Mouse (Mus musculus) heart, embryonic 10.5 days (tissue): ENCODE results near the gene Wdfy1. TPM values are rescaled to one million over a fixed set of nuclear protein-coding genes. Genes with fewer than 3 reads are reported as not detected.

ENCODE experiments used
- DNase-seq: peaks from one replicate; pipeline ENCODE4 v3.0.0-alpha.2; 2017; ENCODE audit warnings: low spot score
- H3K27ac ChIP-seq: fragments of 300-500 bp; sonication (generic); 2 replicates; pipeline ENCODE4 v1.5.1; 2016; ENCODE audit warnings: mild to moderate bottlenecking
- H3K27me3 ChIP-seq: fragments of 300-500 bp; sonication (generic); 2 replicates; pipeline ENCODE4 v1.6.1; 2016; ENCODE audit warnings: mild to moderate bottlenecking; ENCODE audit not compliant: poor library complexity, insufficient read depth, severe bottlenecking
- H3K36me3 ChIP-seq: fragments of 300-500 bp; sonication (generic); 2 replicates; pipeline ENCODE4 v1.6.1; 2016; ENCODE audit warnings: mild to moderate bottlenecking, moderate library complexity
- H3K4me1 ChIP-seq: fragments of 300-500 bp; sonication (generic); 2 replicates; pipeline ENCODE4 v1.6.1; 2016; ENCODE audit warnings: mild to moderate bottlenecking
- H3K4me3 ChIP-seq: fragments of 300-500 bp; sonication (generic); 2 replicates; pipeline ENCODE4 v1.5.1; 2016; ENCODE audit warnings: mild to moderate bottlenecking, moderate library complexity
- H3K9me3 ChIP-seq: fragments of 300-500 bp; sonication (generic); 2 replicates; pipeline ENCODE4 v1.6.1; 2016; ENCODE audit warnings: mild to moderate bottlenecking, moderate library complexity
- WGBS: fragments of 180-500 bp; shearing (Covaris S2); methylation state at CpG from one replicate; pipeline ENCODE4 v1.1.7; 2016; 5-methylcytosine and 5-hydroxymethylcytosine counted together
- polyA plus RNA-seq: library from polyadenylated mRNA; unstranded; fragments of >200 nt; fragmentation: Nextera tagmentation; extraction: Ambion mirVana; gene quantifications from 2 replicates; pipeline ENCODE4 v1.2.1, GENCODE M21; 2016

The Wdfy1 gene
- polyA plus RNA-seq, 1 experiment from 2014 or later = 25.1 TPM

DNA sequence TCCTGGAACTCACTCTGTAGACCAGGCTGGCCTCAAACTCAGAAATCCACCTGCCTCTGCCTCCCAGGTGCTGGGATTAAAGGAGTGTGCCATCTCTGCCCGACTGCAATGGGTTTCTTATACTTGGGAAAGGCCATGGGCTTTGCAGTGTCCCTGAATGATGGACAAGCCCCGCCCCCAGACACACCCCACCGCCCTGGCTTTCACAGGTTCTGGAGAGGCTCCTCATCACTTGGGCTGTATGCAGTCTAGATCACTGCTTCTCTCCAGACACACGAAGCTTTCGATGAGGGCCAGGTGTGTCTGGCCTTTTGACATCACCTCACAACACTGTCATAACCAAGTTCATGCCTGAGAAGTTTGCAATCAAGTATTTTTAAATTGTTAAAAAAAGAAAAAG lies 79.0 kb downstream of the Wdfy1 start:
- H3K4me3 ChIP-seq = no peak overlapping the region
- peak; percentile 54 for DNase-seq
- H3K27ac ChIP-seq = no peak overlapping the region
- no peaks in the 10 kb centered on the region for H3K27me3 ChIP-seq
- H3K9me3 ChIP-seq = no peaks in the 10 kb centered on the region
- no peaks in the 10 kb centered on the region for H3K36me3 ChIP-seq
- H3K4me1 ChIP-seq = no peaks in the 10 kb centered on the region
- WGBS = 57% methylated on average over 5 of the region's 5 CpGs

DNA sequence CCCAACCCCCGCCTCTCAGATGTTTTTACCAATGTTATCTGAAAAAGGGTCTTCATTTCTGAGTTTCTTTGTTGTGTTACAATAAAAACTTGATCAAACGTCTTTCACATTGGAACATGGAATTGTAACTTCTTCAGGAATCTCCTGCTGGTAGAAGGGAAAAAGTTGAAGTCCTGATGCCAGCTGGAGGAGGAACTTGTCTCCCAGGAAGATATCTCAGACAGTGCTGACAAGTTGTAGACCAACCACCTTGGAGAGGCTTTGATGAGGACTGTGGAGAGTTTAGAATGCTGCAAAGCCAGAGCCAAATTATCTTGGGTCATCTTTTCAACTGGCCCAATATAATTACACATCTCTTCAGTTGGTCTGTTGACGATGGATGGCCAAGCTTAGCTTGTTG lies 83.5 kb downstream of the Wdfy1 start:
- H3K27me3 ChIP-seq = no peaks in the 10 kb centered on the region
- H3K9me3 ChIP-seq = no peaks in the 10 kb centered on the region
- no peak overlapping the region for H3K27ac ChIP-seq
- no peak for DNase-seq
- H3K4me1 ChIP-seq = no peaks in the 10 kb centered on the region
- 68% methylated on average over 3 of the region's 3 CpGs for WGBS
- H3K4me3 ChIP-seq = no peak overlapping the region
- H3K36me3 ChIP-seq = no peaks in the 10 kb centered on the region

DNA sequence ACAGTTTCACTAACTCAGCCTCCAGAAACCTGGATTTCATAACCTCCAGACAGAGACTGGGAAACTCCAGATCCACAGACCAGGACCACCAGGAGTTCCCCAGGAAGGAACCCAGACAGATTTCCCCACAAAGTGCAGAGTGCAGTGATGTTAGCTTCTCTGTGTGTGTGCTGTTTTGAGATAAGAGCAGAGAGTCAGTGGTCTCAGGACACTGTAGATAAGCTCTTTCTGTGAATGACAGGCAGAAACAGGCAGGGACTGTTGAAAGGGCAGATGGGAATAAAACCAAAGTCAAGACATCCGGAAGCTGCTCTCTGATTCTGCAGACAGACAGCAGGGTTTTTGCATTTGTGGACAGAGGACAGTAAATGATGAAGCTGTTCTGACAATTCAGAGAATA lies 88.7 kb downstream of the Wdfy1 start:
- Histone ChIP-seq H3K36me3 (no peaks in the 10 kb centered on the region), H3K27ac (no peak overlapping the region), H3K27me3 (no peaks in the 10 kb centered on the region), H3K4me3 (no peak overlapping the region), H3K9me3 (no peaks in the 10 kb centered on the region), H3K4me1 (0 out of 2 replicates have a peak, but pooled peaks cover 3% of the 10 kb centered on the region)
- no peak for DNase-seq
- WGBS = 11% methylated on average over 1 of the region's 1 CpGs

DNA sequence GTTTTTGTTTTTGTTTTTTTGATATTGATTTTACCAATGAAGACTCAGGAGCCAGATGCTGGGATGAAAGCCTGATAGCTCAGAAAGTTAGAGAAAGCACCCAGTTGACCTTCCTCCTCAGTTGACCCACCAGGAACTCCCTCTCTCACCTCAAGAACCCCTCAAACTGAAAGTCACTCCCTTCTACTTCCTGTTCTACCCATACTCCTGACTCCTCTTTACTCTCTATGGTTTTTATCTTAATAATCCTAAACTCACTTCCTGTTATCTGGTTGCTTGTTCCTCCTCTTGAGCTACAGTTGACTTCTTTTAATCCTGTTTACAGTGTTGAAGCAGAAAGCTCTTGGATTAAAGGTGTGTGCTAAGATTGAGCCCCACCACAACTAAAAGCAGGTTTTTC lies 91.9 kb downstream of the Wdfy1 start:
- Histone ChIP-seq H3K4me1 (0 out of 2 replicates have a peak, but pooled peaks cover 3% of the 10 kb centered on the region), H3K9me3 (no peaks in the 10 kb centered on the region), H3K27me3 (no peaks in the 10 kb centered on the region), H3K27ac (no peak overlapping the region), H3K36me3 (no peaks in the 10 kb centered on the region), H3K4me3 (no peak overlapping the region)
- no peak for DNase-seq

DNA sequence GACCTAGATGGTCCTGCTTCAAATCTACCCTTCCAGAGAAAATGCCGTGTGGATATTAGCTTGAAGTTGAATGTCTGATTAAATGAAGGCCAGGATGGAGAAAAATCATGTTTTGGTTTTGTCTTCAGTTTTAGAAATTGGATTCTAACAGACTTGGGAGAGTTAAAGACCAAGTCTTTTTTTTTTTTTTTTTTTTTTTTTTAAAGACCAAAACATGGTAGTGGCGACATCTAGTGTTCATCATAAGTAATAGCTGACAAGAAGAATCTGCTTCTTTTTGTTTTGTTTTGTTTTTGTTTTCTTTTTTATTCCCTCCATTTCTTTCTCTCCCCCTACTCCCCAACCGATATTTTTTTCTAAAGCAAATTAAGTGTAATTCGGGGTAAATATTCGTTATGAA lies 93.0 kb downstream of the Wdfy1 start:
- Histone ChIP-seq H3K36me3 (no peaks in the 10 kb centered on the region), H3K27ac (no peak overlapping the region), H3K4me1 (0 out of 2 replicates have a peak, but pooled peaks cover 3% of the 10 kb centered on the region), H3K27me3 (no peaks in the 10 kb centered on the region), H3K9me3 (no peaks in the 10 kb centered on the region), H3K4me3 (no peak overlapping the region)
- WGBS = 9% methylated on average over 5 of the region's 5 CpGs
- DNase-seq = no peak

DNA sequence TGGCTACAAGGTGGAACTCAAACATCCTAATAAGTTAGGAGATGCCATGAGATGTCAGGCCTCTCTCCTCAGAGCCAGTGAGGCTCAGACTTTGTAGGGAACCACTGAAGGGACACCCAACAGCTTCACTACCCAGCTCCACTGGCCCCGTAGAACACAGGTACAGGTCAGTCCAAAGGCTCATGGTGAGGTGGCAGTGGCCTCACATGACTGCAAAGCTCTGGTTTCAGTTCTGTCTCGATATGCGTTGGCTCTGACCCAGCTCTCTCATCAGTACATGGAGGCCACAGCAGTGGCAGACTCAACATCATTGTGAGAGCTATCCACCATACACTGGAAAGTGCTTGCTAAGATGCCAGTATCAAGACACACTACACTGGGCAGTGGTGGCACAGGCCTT lies 95.2 kb downstream of the Wdfy1 start:
- no peak overlapping the region for H3K4me3 ChIP-seq
- H3K4me1 ChIP-seq = no peaks in the 10 kb centered on the region
- peak; percentile 68 for DNase-seq
- H3K27ac ChIP-seq = no peak overlapping the region
- H3K9me3 ChIP-seq = no peaks in the 10 kb centered on the region
- no peaks in the 10 kb centered on the region for H3K27me3 ChIP-seq
- WGBS = 84% methylated on average over 3 of the region's 3 CpGs
- no peaks in the 10 kb centered on the region for H3K36me3 ChIP-seq

DNA sequence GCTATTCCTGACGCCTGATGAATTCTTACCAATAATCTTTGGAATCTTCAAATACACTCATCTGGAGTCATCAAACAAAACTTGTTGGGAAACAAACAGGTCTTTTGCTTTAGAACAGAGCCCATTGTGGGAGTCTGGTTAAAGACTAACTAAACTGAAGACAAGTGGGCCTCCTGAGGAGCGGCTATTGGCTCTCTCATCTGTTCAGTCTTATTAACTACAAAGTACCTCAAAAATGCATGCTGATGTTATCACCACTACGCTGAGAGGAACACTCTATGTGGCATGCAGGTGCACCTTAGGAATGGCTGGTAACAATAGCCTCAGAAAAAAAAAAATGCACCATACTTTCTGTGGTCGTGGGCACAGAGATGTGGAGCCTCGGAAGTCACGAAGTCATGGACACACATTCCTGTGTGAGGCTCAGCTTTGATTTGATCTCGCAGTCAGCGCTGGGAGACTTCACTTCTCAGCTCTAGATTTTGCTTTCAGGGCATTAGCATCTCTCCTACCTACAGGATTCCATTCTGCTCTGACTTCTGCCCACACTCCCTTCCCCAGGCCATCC lies 97.7 kb downstream of the Wdfy1 start:
- Histone ChIP-seq H3K27me3 (peaks cover 7% of the 10 kb centered on the region), H3K4me3 (no peak overlapping the region), H3K4me1 (no peaks in the 10 kb centered on the region), H3K36me3 (no peaks in the 10 kb centered on the region), H3K9me3 (no peaks in the 10 kb centered on the region), H3K27ac (no peak overlapping the region)
- WGBS = 73% methylated on average over 8 of the region's 8 CpGs
- no peak for DNase-seq

DNA sequence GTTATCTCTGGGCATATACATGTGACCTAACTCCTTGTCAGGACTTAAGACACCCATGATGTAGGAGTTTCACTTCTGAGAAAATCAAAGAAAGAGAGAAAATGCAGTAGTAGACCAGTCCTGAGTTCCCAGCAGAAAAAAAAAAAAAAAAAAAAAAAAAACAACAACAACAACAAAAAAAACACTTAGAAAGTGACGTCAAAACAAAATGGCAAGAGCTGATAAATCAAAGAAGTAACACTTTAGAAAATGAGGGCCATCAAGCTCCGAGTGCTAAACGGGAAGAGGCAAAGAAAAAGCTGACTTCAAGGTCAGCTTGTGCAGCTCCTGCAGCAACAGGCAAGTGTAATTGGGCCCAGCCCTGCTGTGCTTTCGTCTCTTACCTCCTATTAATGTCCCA lies 100.2 kb downstream of the Wdfy1 start:
- 67% methylated on average over 4 of the region's 4 CpGs for WGBS
- H3K27me3 ChIP-seq = peaks cover 31% of the 10 kb centered on the region
- no peaks in the 10 kb centered on the region for H3K36me3 ChIP-seq
- peaks cover 12% of the 10 kb centered on the region; the same call in 1 of the 2 replicates for H3K4me1 ChIP-seq
- DNase-seq = no peak
- no peaks in the 10 kb centered on the region for H3K9me3 ChIP-seq
- H3K27ac ChIP-seq = no peak overlapping the region
- no peak overlapping the region for H3K4me3 ChIP-seq

DNA sequence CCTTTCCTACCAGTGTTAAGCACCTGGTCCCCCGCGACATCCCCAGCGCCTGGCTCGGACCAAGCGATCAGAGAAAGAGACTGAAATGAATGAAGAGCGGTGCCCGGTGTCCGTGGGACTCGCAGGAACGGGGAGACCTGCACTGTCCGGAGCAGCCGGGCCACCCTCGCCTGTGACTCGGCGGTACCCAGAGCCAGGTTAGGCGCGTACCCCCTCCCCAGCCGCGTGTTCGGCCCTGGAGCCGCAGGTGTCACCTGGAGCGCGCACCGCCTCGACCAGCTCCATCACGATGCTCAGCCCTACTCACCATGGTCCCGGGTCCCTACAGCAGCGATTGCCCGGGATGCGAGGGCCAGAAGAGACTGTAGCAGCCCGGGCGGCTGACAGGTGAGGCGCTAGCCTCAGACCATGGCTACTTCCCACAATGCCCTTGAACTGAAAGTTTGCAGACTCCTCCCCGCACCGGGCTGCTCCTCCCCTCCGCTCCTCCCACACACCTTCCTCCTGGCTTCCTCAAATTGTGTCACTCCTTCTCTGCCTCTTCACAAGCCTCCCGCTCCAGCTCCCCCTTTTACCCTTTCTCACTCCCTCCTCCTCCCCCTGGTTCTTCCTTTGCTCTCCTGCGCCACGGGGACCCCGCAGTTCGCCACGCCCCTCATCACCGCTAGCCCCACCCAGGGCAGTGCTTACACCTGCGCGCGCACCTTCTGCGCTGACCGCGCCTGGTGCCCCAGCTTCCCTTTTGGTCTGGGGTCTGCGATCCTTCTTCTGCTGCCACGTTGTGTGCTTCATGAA lies 104.2 kb downstream of the Wdfy1 start, which contains the start of gene Ap1s3:
Gene Ap1s3 (minus strand): TSS at position 430 of the 795 bp plus-strand sequence.
- peak within 1 kb of the TSS; percentile 74 for H3K4me3 ChIP-seq
- H3K4me1 ChIP-seq = peaks cover 12% of the 10 kb centered on the region; the same call in 1 of the 2 replicates
- DNase-seq = peak; percentile 81
- no peaks in the 10 kb centered on the region for H3K9me3 ChIP-seq
- peaks cover 38% of the 10 kb centered on the region for H3K27me3 ChIP-seq
- no peaks in the 10 kb centered on the region for H3K36me3 ChIP-seq
- peak within 1 kb of the TSS; percentile 72 for H3K27ac ChIP-seq
- under 1% methylated on average over 51 of the region's 51 CpGs for WGBS

DNA sequence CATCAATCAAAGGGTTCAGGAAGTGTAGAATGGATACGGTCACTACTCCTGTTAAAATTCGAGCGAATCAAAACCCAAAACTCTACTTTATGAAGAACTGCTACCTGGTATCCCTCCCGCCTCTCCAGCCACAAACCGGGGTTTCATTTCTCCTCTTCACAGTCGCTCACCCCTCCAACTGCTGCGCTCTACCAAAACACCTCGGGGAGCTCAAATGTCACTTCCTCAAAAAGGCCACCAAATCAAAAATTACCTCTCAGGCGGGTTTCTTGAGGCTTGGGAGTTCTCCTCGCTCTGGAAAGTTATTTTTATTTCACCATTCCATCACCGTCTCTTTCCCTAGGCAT lies 104.8 kb downstream of the Wdfy1 start:
- H3K4me3 ChIP-seq = peak overlapping the region; percentile 74
- peaks cover 38% of the 10 kb centered on the region for H3K27me3 ChIP-seq
- H3K9me3 ChIP-seq = no peaks in the 10 kb centered on the region
- 2% methylated on average over 11 of the region's 11 CpGs for WGBS
- H3K27ac ChIP-seq = no peak overlapping the region
- H3K36me3 ChIP-seq = no peaks in the 10 kb centered on the region
- H3K4me1 ChIP-seq = peaks cover 12% of the 10 kb centered on the region; the same call in 1 of the 2 replicates
- no peak for DNase-seq

DNA sequence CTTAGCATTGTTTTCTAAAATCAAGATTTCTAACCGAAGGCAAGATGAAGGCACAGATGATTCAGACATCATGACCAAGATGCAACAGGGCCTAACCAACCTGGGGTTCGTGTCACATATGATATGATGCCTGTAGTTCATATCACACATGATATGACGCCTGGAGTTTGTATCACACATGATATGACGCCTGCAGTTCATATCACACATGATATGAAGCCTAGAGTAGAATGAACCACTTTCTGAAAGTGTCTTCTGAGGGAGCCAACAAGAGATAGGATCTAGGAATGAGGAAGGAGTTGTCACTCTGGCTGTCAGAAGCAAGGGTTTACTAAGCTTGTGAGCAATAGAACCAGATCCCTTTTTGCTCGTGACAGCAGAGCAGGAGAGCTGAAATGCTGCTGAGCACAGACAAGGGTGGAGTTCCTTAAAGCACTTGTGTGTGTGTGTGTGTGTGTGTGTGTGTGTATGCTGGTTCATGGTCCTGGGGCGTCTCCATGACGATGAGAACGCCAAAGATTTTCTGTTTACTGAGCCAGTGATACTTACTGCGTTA lies 106.4 kb downstream of the Wdfy1 start:
- peaks cover 12% of the 10 kb centered on the region; the same call in 1 of the 2 replicates for H3K4me1 ChIP-seq
- WGBS = 71% methylated on average over 9 of the region's 9 CpGs

DNA sequence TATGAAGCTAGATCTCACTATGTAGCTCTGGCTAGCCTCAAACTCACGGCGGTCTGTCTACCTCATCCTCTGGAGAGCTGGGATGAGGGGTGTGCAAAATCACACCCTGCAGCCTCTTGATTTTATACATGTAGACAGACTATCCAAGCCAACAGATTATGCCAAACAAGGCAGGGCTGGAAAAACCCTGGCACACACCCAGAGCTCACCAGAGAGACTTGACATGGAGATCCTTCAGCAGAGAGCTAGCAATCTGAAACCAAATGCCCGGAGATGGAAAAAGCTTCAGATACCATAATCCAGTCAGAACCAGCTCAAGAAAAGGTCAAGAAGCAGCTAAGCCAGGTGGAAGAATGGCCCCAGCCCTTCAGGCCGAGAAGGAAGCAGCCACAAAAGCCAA lies 111.0 kb downstream of the Wdfy1 start:
- Histone ChIP-seq H3K4me1 (no peaks in the 10 kb centered on the region), H3K9me3 (no peaks in the 10 kb centered on the region), H3K36me3 (no peaks in the 10 kb centered on the region), H3K4me3 (no peak overlapping the region), H3K27ac (no peak overlapping the region), H3K27me3 (no peaks in the 10 kb centered on the region)
- DNase-seq = no peak
- WGBS = 83% methylated on average over 4 of the region's 4 CpGs

More for the DNA sequence above, 106.4 kb downstream of the Wdfy1 start:
- Histone ChIP-seq H3K9me3 (no peaks in the 10 kb centered on the region), H3K27me3 (peaks cover 38% of the 10 kb centered on the region), H3K27ac (no peak overlapping the region), H3K4me3 (no peak overlapping the region), H3K36me3 (no peaks in the 10 kb centered on the region)
- no peak for DNase-seq

DNA sequence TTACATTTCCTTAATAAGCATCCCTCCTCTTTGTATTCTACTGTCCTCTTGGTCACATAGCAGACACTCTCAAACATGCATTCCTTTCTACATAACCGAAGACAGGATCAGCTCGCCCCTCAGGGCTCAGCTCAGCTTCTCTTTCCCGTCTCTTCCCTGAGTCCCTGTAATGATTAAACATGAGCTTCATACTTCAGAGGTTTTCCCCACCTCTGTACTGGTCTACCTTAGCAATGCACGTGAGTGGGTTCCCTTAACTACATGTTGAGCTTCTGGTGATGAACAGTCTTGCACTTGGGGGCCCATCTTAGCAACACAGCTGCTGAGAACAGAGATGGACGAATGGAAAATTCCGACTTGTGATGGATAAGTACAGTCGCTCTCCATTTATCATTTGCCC lies 116.3 kb downstream of the Wdfy1 start:
- WGBS = 80% methylated on average over 7 of the region's 7 CpGs
- no peak for DNase-seq

More for the DNA sequence above, 116.3 kb downstream of the Wdfy1 start:
- Histone ChIP-seq H3K27me3 (no peaks in the 10 kb centered on the region), H3K4me1 (no peaks in the 10 kb centered on the region), H3K9me3 (no peaks in the 10 kb centered on the region), H3K36me3 (no peaks in the 10 kb centered on the region), H3K4me3 (no peak overlapping the region), H3K27ac (no peak overlapping the region)
